Mouse (Mus musculus): ENCODE measurements around the gene Plekho2.

GRCm38 (mm10) chr9:65549139-65549538 lies 30.7 kb downstream of the Plekho2 start:
- TF ChIP-seq CTCF (IDR thresholded peaks at IDR 0.05) (no peak), POLR2A (IDR thresholded peaks at IDR 0.05; ENCODE audit: insufficient read depth, low read depth, low read length) (no peak)

Measured in heart, adult 2 months (tissue).